Mouse (Mus musculus) hindbrain, embryonic 12.5 days (tissue): ENCODE measurements around the gene Polr2l. TPM values are rescaled to one million over a fixed set of nuclear protein-coding genes. Genes with fewer than 3 reads are reported as not detected.

Experiments used
- ATAC-seq: fragments of 200-750 bp; cut with Nextera tagmentation; 2 replicates; pipeline ENCODE4 v1.8.0; 2017; ENCODE audit warnings: moderate TSS enrichment; ENCODE audit not compliant: low FRiP score
- H3K27ac ChIP-seq: fragments of 300-500 bp; sonication (generic); 2 replicates; pipeline ENCODE4 v1.5.1; 2016; ENCODE audit warnings: mild to moderate bottlenecking
- H3K27me3 ChIP-seq: fragments of 300-500 bp; sonication (generic); 2 replicates; pipeline ENCODE4 v1.6.1; 2016; ENCODE audit warnings: mild to moderate bottlenecking
- H3K36me3 ChIP-seq: fragments of 300-500 bp; sonication (generic); 2 replicates; pipeline ENCODE4 v1.6.1; 2016; ENCODE audit warnings: mild to moderate bottlenecking
- H3K4me1 ChIP-seq: fragments of 300-500 bp; sonication (generic); 2 replicates; pipeline ENCODE4 v1.6.1; 2016
- H3K4me2 ChIP-seq: fragments of 300-500 bp; sonication (generic); replicated peaks from 2 replicates; pipeline ENCODE4 v1.6.1; 2016; ENCODE audit warnings: mild to moderate bottlenecking
- H3K4me3 ChIP-seq: fragments of 300-500 bp; sonication (generic); 2 replicates; pipeline ENCODE4 v1.5.1; 2016; ENCODE audit warnings: mild to moderate bottlenecking
- H3K9ac ChIP-seq: fragments of 300-500 bp; sonication (generic); 2 replicates; pipeline ENCODE4 v1.6.1; 2016; ENCODE audit warnings: mild to moderate bottlenecking, moderate library complexity
- H3K9me3 ChIP-seq: fragments of 300-500 bp; sonication (generic); replicated peaks from 2 replicates; pipeline ENCODE4 v1.6.1; 2016; ENCODE audit warnings: mild to moderate bottlenecking
- WGBS: fragments of 180-500 bp; shearing (Covaris S2); methylation state at CpG from one replicate; pipeline ENCODE4 v1.1.7; 2016; 5-methylcytosine and 5-hydroxymethylcytosine counted together
- polyA plus RNA-seq: library from polyadenylated mRNA; unstranded; fragments of >200 nt; fragmentation: Nextera tagmentation; extraction: Ambion mirVana; gene quantifications from 2 replicates; pipeline ENCODE4 v1.2.1, GENCODE M21; 2016

Polr2l gene
- polyA plus RNA-seq, 1 experiment from 2014 or later = 69.0 TPM

- Histone ChIP-seq H3K36me3 (no peaks in the 10 kb centered on the region), H3K4me2 (peak overlapping the region; percentile 93), H3K9ac (peak overlapping the region; percentile 35), H3K4me3 (peak overlapping the region; percentile 64; the same call in 1 of the 2 replicates), H3K9me3 (no peaks in the 10 kb centered on the region), H3K27ac (no peak overlapping the region), H3K4me1 (peaks cover 25% of the 10 kb centered on the region), H3K27me3 (peaks cover 20% of the 10 kb centered on the region)
- no peak for ATAC-seq
- 79% methylated on average over 5 of the region's 6 CpGs for whole genome bisulfite sequencing
Measured at GRCm38 (mm10) chr7:141483114-141483653, 8.3 kb upstream of the Polr2l start.

- H3K9ac ChIP-seq = peak overlapping the region; percentile 65
- peak overlapping the region; percentile 93 for H3K4me2 ChIP-seq
- no peaks in the 10 kb centered on the region for H3K36me3 ChIP-seq
- H3K4me3 ChIP-seq = peak overlapping the region; percentile 64
- peaks cover 26% of the 10 kb centered on the region for H3K27me3 ChIP-seq
- WGBS = 5% methylated on average over 11 of the region's 11 CpGs
- H3K4me1 ChIP-seq = peaks cover 24% of the 10 kb centered on the region
- ATAC-seq = peak; percentile 14; the same call in 1 of the 2 replicates
- H3K9me3 ChIP-seq = no peaks in the 10 kb centered on the region
- no peak overlapping the region for H3K27ac ChIP-seq
Measured at GRCm38 (mm10) chr7:141482531-141483024, 7.6 kb upstream of the Polr2l start.

GRCm38 (mm10) chr7:141481498-141482401, 6.8 kb upstream of the Polr2l start:
- H3K36me3 ChIP-seq = no peaks in the 10 kb centered on the region
- peak overlapping the region; percentile 64 for H3K4me3 ChIP-seq
- under 1% methylated on average over 81 of the region's 81 CpGs for WGBS
- ATAC-seq = peak; percentile 58
- peak overlapping the region; percentile 93 for H3K4me2 ChIP-seq
- peak overlapping the region; percentile 65 for H3K9ac ChIP-seq
- peak overlapping the region; percentile 17; the same call in 1 of the 2 replicates for H3K27ac ChIP-seq
- H3K4me1 ChIP-seq = peaks cover 24% of the 10 kb centered on the region
- H3K9me3 ChIP-seq = no peaks in the 10 kb centered on the region
- H3K27me3 ChIP-seq = peaks cover 34% of the 10 kb centered on the region

GRCm38 (mm10) chr7:141480842-141481497, 6.0 kb upstream of the Polr2l start:
- Histone ChIP-seq H3K4me3 (peak overlapping the region; percentile 64), H3K27ac (no peak overlapping the region), H3K27me3 (peaks cover 42% of the 10 kb centered on the region), H3K9ac (0 out of 2 replicates have a peak overlapping the region, but pooled peaks have one; percentile 65), H3K4me1 (peaks cover 32% of the 10 kb centered on the region), H3K36me3 (no peaks in the 10 kb centered on the region), H3K9me3 (no peaks in the 10 kb centered on the region), H3K4me2 (peak overlapping the region; percentile 93)
- peak; percentile 27 for ATAC-seq
- 9% methylated on average over 10 of the region's 10 CpGs for WGBS

GRCm38 (mm10) chr7:141478270-141478748, 3.4 kb upstream of the Polr2l start:
- H3K27ac ChIP-seq = no peak overlapping the region
- 77% methylated on average over 5 of the region's 5 CpGs for WGBS
- no peak overlapping the region for H3K9ac ChIP-seq

GRCm38 (mm10) chr7:141477578-141478269, 2.8 kb upstream of the Polr2l start:
- no peak overlapping the region for H3K4me3 ChIP-seq
- WGBS = 67% methylated on average over 4 of the region's 4 CpGs
- no peaks in the 10 kb centered on the region for H3K9me3 ChIP-seq
- ATAC-seq = no peak
- no peak overlapping the region for H3K4me2 ChIP-seq
- no peak overlapping the region for H3K9ac ChIP-seq
- peaks cover 36% of the 10 kb centered on the region for H3K27me3 ChIP-seq
- H3K36me3 ChIP-seq = peaks cover 2% of the 10 kb centered on the region; the same call in 1 of the 2 replicates
- no peak overlapping the region for H3K27ac ChIP-seq
- H3K4me1 ChIP-seq = peaks cover 48% of the 10 kb centered on the region

More at GRCm38 (mm10) chr7:141478270-141478748, 3.4 kb upstream of the Polr2l start:
- peaks cover 50% of the 10 kb centered on the region for H3K4me1 ChIP-seq
- no peak overlapping the region for H3K4me3 ChIP-seq
- H3K36me3 ChIP-seq = no peaks in the 10 kb centered on the region
- no peaks in the 10 kb centered on the region for H3K9me3 ChIP-seq
- no peak overlapping the region for H3K4me2 ChIP-seq
- peaks cover 42% of the 10 kb centered on the region for H3K27me3 ChIP-seq
- no peak for ATAC-seq

GRCm38 (mm10) chr7:141476981-141477370, 2.0 kb upstream of the Polr2l start:
- no peak overlapping the region for H3K9ac ChIP-seq
- H3K27me3 ChIP-seq = peaks cover 30% of the 10 kb centered on the region
- peak overlapping the region; percentile 55 for H3K4me3 ChIP-seq
- 19% methylated on average over 7 of the region's 7 CpGs for WGBS
- H3K9me3 ChIP-seq = no peaks in the 10 kb centered on the region
- H3K4me2 ChIP-seq = peak overlapping the region; percentile 84; the same call in 1 of the 2 replicates
- peak overlapping the region; percentile 30 for H3K27ac ChIP-seq
- no peak for ATAC-seq
- peaks cover 41% of the 10 kb centered on the region for H3K4me1 ChIP-seq
- H3K36me3 ChIP-seq = peaks cover 10% of the 10 kb centered on the region

GRCm38 (mm10) chr7:141476226-141476980, 1.5 kb upstream of the Polr2l start:
- H3K4me2 ChIP-seq = peak overlapping the region; percentile 84
- peaks cover 13% of the 10 kb centered on the region for H3K36me3 ChIP-seq
- H3K4me1 ChIP-seq = peaks cover 39% of the 10 kb centered on the region
- H3K27me3 ChIP-seq = peaks cover 30% of the 10 kb centered on the region
- H3K4me3 ChIP-seq = peak overlapping the region; percentile 55
- H3K27ac ChIP-seq = peak overlapping the region; percentile 30
- no peak for ATAC-seq
- no peaks in the 10 kb centered on the region for H3K9me3 ChIP-seq
- H3K9ac ChIP-seq = no peak overlapping the region; the same call in 1 of the 2 replicates
- 5% methylated on average over 16 of the region's 17 CpGs for WGBS

- no peaks in the 10 kb centered on the region for H3K9me3 ChIP-seq
- H3K4me3 ChIP-seq = peak overlapping the region; percentile 55
- 2% methylated on average over 12 of the region's 12 CpGs for WGBS
- H3K36me3 ChIP-seq = peaks cover 19% of the 10 kb centered on the region
- H3K27me3 ChIP-seq = peaks cover 30% of the 10 kb centered on the region
- peaks cover 32% of the 10 kb centered on the region for H3K4me1 ChIP-seq
- peak overlapping the region; percentile 30; the same call in 1 of the 2 replicates for H3K27ac ChIP-seq
- ATAC-seq = 0 out of 2 replicates have a peak, but pooled peaks have one; percentile 2
- peak overlapping the region; percentile 85 for H3K9ac ChIP-seq
- peak overlapping the region; percentile 84 for H3K4me2 ChIP-seq
Measured at GRCm38 (mm10) chr7:141475805-141476158, 850 bp upstream of the Polr2l start.

GRCm38 (mm10) chr7:141474160-141474559, 772 bp downstream of the Polr2l start:
- WGBS = 11% methylated on average over 5 of the region's 5 CpGs
- no peak for ATAC-seq
- Histone ChIP-seq H3K36me3 (peaks cover 34% of the 10 kb centered on the region), H3K9ac (peak overlapping the region; percentile 85), H3K9me3 (no peaks in the 10 kb centered on the region), H3K4me2 (peak overlapping the region; percentile 84), H3K4me1 (peaks cover 46% of the 10 kb centered on the region), H3K4me3 (peak overlapping the region; percentile 55), H3K27me3 (peaks cover 30% of the 10 kb centered on the region), H3K27ac (no peak overlapping the region)

- Histone ChIP-seq H3K4me1 (peaks cover 59% of the 10 kb centered on the region), H3K9me3 (no peaks in the 10 kb centered on the region), H3K27me3 (peaks cover 23% of the 10 kb centered on the region), H3K36me3 (peaks cover 34% of the 10 kb centered on the region), H3K27ac (no peak overlapping the region), H3K9ac (no peak overlapping the region), H3K4me3 (no peak overlapping the region), H3K4me2 (no peak overlapping the region)
- 93% methylated on average over 6 of the region's 6 CpGs for WGBS
- no peak for ATAC-seq
Measured at GRCm38 (mm10) chr7:141472763-141473162, 2.2 kb downstream of the Polr2l start.
